23 mouse cellular contexts compared by ENCODE assay signal in genomic region chr6:122440632-122441226, GRCm38 (mm10). TPM values are rescaled to one million over a fixed set of nuclear protein-coding genes. Genes with fewer than 3 reads are reported as not detected.
DNase-seq lines count a peak whose midpoint lies in the region; ATAC-seq lines count a peak whose summit lies in the region.
"Had no signal": no experiment of that assay in that cellular context is flagged by ENCODE, and none has a peak within 500 bp of the region (broad histone marks: within the 10 kb centered on the region; RNA-seq: fewer than 3 reads in every experiment).

No protein-coding gene starts in this region.

- H3K4me3 ChIP-seq in hindbrain, embryonic 12.5 days = no peak overlapping the region
- no peak overlapping the region for H3K4me3 ChIP-seq in hindbrain, embryonic 14.5 days (replicated peaks; ENCODE audit: low read length)
- H3K4me3 ChIP-seq in embryonic facial prominence, embryonic 11.5 days (ENCODE audit: low read depth, low read length) = no peak overlapping the region
- no peak overlapping the region for H3K4me3 ChIP-seq in limb, embryonic 15.5 days
- H3K4me3 ChIP-seq: forebrain, embryonic 13.5 days; heart, adult 2 months; kidney, embryonic 15.5 days; liver, embryonic 15.5 days; neural tube, embryonic 13.5 days; stomach, embryonic 15.5 days had no signal

- H3K4me1 ChIP-seq in hindbrain, embryonic 12.5 days = no peaks in the 10 kb centered on the region
- H3K4me1 ChIP-seq in hindbrain, embryonic 14.5 days (replicated peaks; ENCODE audit: control insufficient read depth, insufficient read depth, low read length) = 0 out of 2 replicates have a peak, but pooled peaks cover 5% of the 10 kb centered on the region
- no peaks in the 10 kb centered on the region for H3K4me1 ChIP-seq in embryonic facial prominence, embryonic 11.5 days (ENCODE audit: control insufficient read depth, insufficient read depth, low read length)
- H3K4me1 ChIP-seq in limb, embryonic 15.5 days = peaks cover 4% of the 10 kb centered on the region; the same call in 1 of the 2 replicates
- H3K4me1 ChIP-seq: kidney, embryonic 15.5 days; liver, embryonic 15.5 days; neural tube, embryonic 13.5 days; stomach, embryonic 15.5 days had no signal

- H3K27ac ChIP-seq in hindbrain, embryonic 12.5 days = no peak overlapping the region
- H3K27ac ChIP-seq in hindbrain, embryonic 14.5 days = no peak overlapping the region
- no peak overlapping the region for H3K27ac ChIP-seq in embryonic facial prominence, embryonic 11.5 days (replicated peaks; ENCODE audit: low read depth, low read length)
- H3K27ac ChIP-seq in limb, embryonic 15.5 days = no peak overlapping the region
- H3K27ac ChIP-seq: forebrain, embryonic 13.5 days; heart, adult 2 months; kidney, embryonic 15.5 days; liver, embryonic 15.5 days; neural tube, embryonic 13.5 days; stomach, embryonic 15.5 days had no signal

- 0 out of 2 replicates have a peak, but pooled peaks have one; percentile 52 for ATAC-seq in hindbrain, embryonic 12.5 days (ENCODE audit: low FRiP score)
- ATAC-seq in hindbrain, embryonic 14.5 days (ENCODE audit: low FRiP score) = no peak
- ATAC-seq in embryonic facial prominence, embryonic 11.5 days (replicated peaks; ENCODE audit: insufficient number of reproducible peaks, low FRiP score, low TSS enrichment, low read depth) = no peak; the same call in 1 of the 2 replicates
- ATAC-seq in limb, embryonic 15.5 days (ENCODE audit: insufficient number of reproducible peaks, low FRiP score, low TSS enrichment, low read depth) = peak; percentile 48; the same call in 1 of the 2 replicates
- ATAC-seq: forebrain, embryonic 13.5 days had no signal

- H3K9ac ChIP-seq in hindbrain, embryonic 12.5 days = no peak overlapping the region
- H3K9ac ChIP-seq in hindbrain, embryonic 14.5 days = no peak overlapping the region
- H3K9ac ChIP-seq in embryonic facial prominence, embryonic 11.5 days (replicated peaks; ENCODE audit: low read length) = no peak overlapping the region
- no peak overlapping the region for H3K9ac ChIP-seq in limb, embryonic 15.5 days
- H3K9ac ChIP-seq: forebrain, embryonic 13.5 days; kidney, embryonic 15.5 days; liver, embryonic 15.5 days; neural tube, embryonic 13.5 days; stomach, embryonic 15.5 days had no signal

- H3K4me2 ChIP-seq in hindbrain, embryonic 12.5 days (replicated peaks) = no peak overlapping the region
- H3K4me2 ChIP-seq in hindbrain, embryonic 14.5 days (replicated peaks) = no peak overlapping the region
- H3K4me2 ChIP-seq in embryonic facial prominence, embryonic 11.5 days (ENCODE audit: low read depth, low read length) = no peak overlapping the region
- H3K4me2 ChIP-seq in limb, embryonic 15.5 days = no peak overlapping the region
- H3K4me2 ChIP-seq: forebrain, embryonic 13.5 days; kidney, embryonic 15.5 days; liver, embryonic 15.5 days; neural tube, embryonic 13.5 days; stomach, embryonic 15.5 days had no signal

- 62% methylated on average over 4 of the region's 4 CpGs for WGBS in hindbrain, embryonic 12.5 days
- WGBS in hindbrain, embryonic 14.5 days = 41% methylated on average over 4 of the region's 4 CpGs
- 53% methylated on average over 4 of the region's 4 CpGs for WGBS in embryonic facial prominence, embryonic 11.5 days
- 39% methylated on average over 4 of the region's 4 CpGs for WGBS in limb, embryonic 15.5 days

- no peaks in the 10 kb centered on the region for H3K9me3 ChIP-seq in hindbrain, embryonic 12.5 days (replicated peaks)
- H3K9me3 ChIP-seq in hindbrain, embryonic 14.5 days (ENCODE audit: control insufficient read depth, low read length) = no peaks in the 10 kb centered on the region
- no peaks in the 10 kb centered on the region for H3K9me3 ChIP-seq in embryonic facial prominence, embryonic 11.5 days (replicated peaks; ENCODE audit: control insufficient read depth, low read length)
- no peaks in the 10 kb centered on the region for H3K9me3 ChIP-seq in limb, embryonic 15.5 days
- H3K9me3 ChIP-seq: forebrain, embryonic 13.5 days; kidney, embryonic 15.5 days; liver, embryonic 15.5 days; neural tube, embryonic 13.5 days; stomach, embryonic 15.5 days had no signal

- no peak for DNase-seq in hindbrain, embryonic 14.5 days (ENCODE audit: low spot score)
- peak; percentile 64 for DNase-seq in embryonic facial prominence, embryonic 11.5 days (ENCODE audit: low spot score)
- DNase-seq in retina, embryonic 14.5 days (ENCODE audit: low spot score) = peak; percentile 73
- no peak for DNase-seq in kidney, adult 11 months
- no peak for DNase-seq in frontal cortex, postnatal 14 days (ENCODE audit: low spot score in 2 of 2)
- DNase-seq: adrenal gland, adult 2 months; B cell, adult 2 months; cerebellum, adult 8-10 months; gastrocnemius, postnatal 14 days; heart, adult 2 months; heart, postnatal 36 days; kidney, postnatal 4 days; layer of hippocampus, adult 9-11 months; right cerebral cortex, postnatal 25 days; thymus, adult 2 months had no signal

- no peaks in the 10 kb centered on the region for H3K27me3 ChIP-seq in hindbrain, embryonic 12.5 days
- H3K27me3 ChIP-seq in hindbrain, embryonic 14.5 days (ENCODE audit: control insufficient read depth, insufficient read depth, low read length) = no peaks in the 10 kb centered on the region
- no peaks in the 10 kb centered on the region for H3K27me3 ChIP-seq in embryonic facial prominence, embryonic 11.5 days (ENCODE audit: control insufficient read depth, insufficient read depth, low read length)
- no peaks in the 10 kb centered on the region for H3K27me3 ChIP-seq in limb, embryonic 15.5 days
- H3K27me3 ChIP-seq: forebrain, embryonic 13.5 days; kidney, embryonic 15.5 days; liver, embryonic 15.5 days; neural tube, embryonic 13.5 days; stomach, embryonic 15.5 days had no signal

- no peaks in the 10 kb centered on the region for H3K36me3 ChIP-seq in hindbrain, embryonic 12.5 days
- H3K36me3 ChIP-seq in hindbrain, embryonic 14.5 days (replicated peaks; ENCODE audit: control insufficient read depth, insufficient read depth) = 0 out of 2 replicates have a peak, but pooled peaks cover 5% of the 10 kb centered on the region
- no peaks in the 10 kb centered on the region; the same call in 1 of the 2 replicates for H3K36me3 ChIP-seq in embryonic facial prominence, embryonic 11.5 days (replicated peaks; ENCODE audit: control insufficient read depth, insufficient read depth, low read depth, low read length)
- H3K36me3 ChIP-seq in limb, embryonic 15.5 days = no peaks in the 10 kb centered on the region
- H3K36me3 ChIP-seq: kidney, embryonic 15.5 days; liver, embryonic 15.5 days; neural tube, embryonic 13.5 days; stomach, embryonic 15.5 days had no signal

RNA-seq across cellular contexts. Expression of gene Rimklb, which starts 57.8 kb away (rescaled TPM):
- 78.4 and 90.9 TPM in 2 replicates for polyA plus RNA-seq in hindbrain, embryonic 12.5 days (2016; fragmentation: Nextera tagmentation; extraction: Ambion mirVana)
- 127 and 145 TPM in 2 replicates for polyA plus RNA-seq in hindbrain, embryonic 14.5 days (2014; fragmentation: Nextera tagmentation; extraction: Ambion mirVana)
- 50.8 and 62.3 TPM in 2 replicates for polyA plus RNA-seq in embryonic facial prominence, embryonic 11.5 days (2014; fragmentation: Nextera tagmentation; extraction: Ambion mirVana)
- 9.3 and 11.6 TPM in 2 replicates for polyA plus RNA-seq in limb, embryonic 15.5 days (2015; fragmentation: Nextera tagmentation; extraction: Ambion mirVana)
- polyA plus RNA-seq: spleen, adult 2 months had no signal

Comparison
In these comparisons a context has a peak if more than half of its experiments do, and no peak if none do; other contexts are left out.
1. ATAC-seq: peak in hindbrain, embryonic 12.5 days (single experiment) and limb, embryonic 15.5 days (single experiment); none in hindbrain, embryonic 14.5 days (single experiment) and embryonic facial prominence, embryonic 11.5 days (single experiment).
2. DNase-seq: peak in embryonic facial prominence, embryonic 11.5 days (single experiment) and retina, embryonic 14.5 days (single experiment); none in hindbrain, embryonic 14.5 days (single experiment), kidney, adult 11 months (single experiment) and frontal cortex, postnatal 14 days (0 of 2).